Mouse (Mus musculus) layer of hippocampus, adult 11-12 months (tissue): ENCODE data around the gene Hpn.

ENCODE experiments used
- DNase-seq: peaks from one replicate; pipeline ENCODE4 v3.0.0; 2022; ENCODE audit warnings: low spot score

Gene Hpn

GRCm38 (mm10) chr7:31110861-31111385 lies 4.2 kb downstream of the Hpn start:
- DNase-seq = no peak

GRCm38 (mm10) chr7:31109796-31110195 lies 5.3 kb downstream of the Hpn start:
- no peak for DNase-seq

- DNase-seq = no peak
Measured at GRCm38 (mm10) chr7:31109091-31109490, 6.0 kb downstream of the Hpn start.

GRCm38 (mm10) chr7:31107781-31108180 lies 7.3 kb downstream of the Hpn start:
- no peak for DNase-seq

GRCm38 (mm10) chr7:31106166-31106565 lies 8.9 kb downstream of the Hpn start:
- no peak for DNase-seq

GRCm38 (mm10) chr7:31105061-31105768 lies 9.9 kb downstream of the Hpn start:
- peak; percentile 62 for DNase-seq

GRCm38 (mm10) chr7:31100786-31101185 lies 14.3 kb downstream of the Hpn start:
- DNase-seq = no peak

GRCm38 (mm10) chr7:31099612-31099982 lies 15.5 kb downstream of the Hpn start:
- DNase-seq = no peak

GRCm38 (mm10) chr7:31098697-31099611 lies 16.1 kb downstream of the Hpn start:
- DNase-seq = no peak

GRCm38 (mm10) chr7:31097583-31098248 lies 17.4 kb downstream of the Hpn start:
- DNase-seq = peak; percentile 94

- no peak for DNase-seq
Measured at GRCm38 (mm10) chr7:31096892-31097564, 18.1 kb downstream of the Hpn start.

- no peak for DNase-seq
Measured at GRCm38 (mm10) chr7:31094774-31095501, 20.2 kb downstream of the Hpn start.

- DNase-seq = no peak
Measured at GRCm38 (mm10) chr7:31089721-31090120, 25.4 kb downstream of the Hpn start.

- DNase-seq = no peak
Measured at GRCm38 (mm10) chr7:31088206-31088605, 26.9 kb downstream of the Hpn start.

- no peak for DNase-seq
Measured at GRCm38 (mm10) chr7:31087262-31087661, 27.8 kb downstream of the Hpn start.

GRCm38 (mm10) chr7:31086175-31086755 lies 28.8 kb downstream of the Hpn start:
- DNase-seq = no peak

- peak; percentile 69 for DNase-seq
Measured at GRCm38 (mm10) chr7:31085171-31085570, 29.9 kb downstream of the Hpn start.

GRCm38 (mm10) chr7:31084140-31084539 lies 30.9 kb downstream of the Hpn start:
- DNase-seq = no peak

GRCm38 (mm10) chr7:31082831-31083588 lies 32.1 kb downstream of the Hpn start:
- peak; percentile 73 for DNase-seq

GRCm38 (mm10) chr7:31082106-31082505 lies 33.0 kb downstream of the Hpn start:
- DNase-seq = no peak
